Mouse (Mus musculus): ENCODE data around the gene Zcchc12.

Zcchc12 gene

DNA sequence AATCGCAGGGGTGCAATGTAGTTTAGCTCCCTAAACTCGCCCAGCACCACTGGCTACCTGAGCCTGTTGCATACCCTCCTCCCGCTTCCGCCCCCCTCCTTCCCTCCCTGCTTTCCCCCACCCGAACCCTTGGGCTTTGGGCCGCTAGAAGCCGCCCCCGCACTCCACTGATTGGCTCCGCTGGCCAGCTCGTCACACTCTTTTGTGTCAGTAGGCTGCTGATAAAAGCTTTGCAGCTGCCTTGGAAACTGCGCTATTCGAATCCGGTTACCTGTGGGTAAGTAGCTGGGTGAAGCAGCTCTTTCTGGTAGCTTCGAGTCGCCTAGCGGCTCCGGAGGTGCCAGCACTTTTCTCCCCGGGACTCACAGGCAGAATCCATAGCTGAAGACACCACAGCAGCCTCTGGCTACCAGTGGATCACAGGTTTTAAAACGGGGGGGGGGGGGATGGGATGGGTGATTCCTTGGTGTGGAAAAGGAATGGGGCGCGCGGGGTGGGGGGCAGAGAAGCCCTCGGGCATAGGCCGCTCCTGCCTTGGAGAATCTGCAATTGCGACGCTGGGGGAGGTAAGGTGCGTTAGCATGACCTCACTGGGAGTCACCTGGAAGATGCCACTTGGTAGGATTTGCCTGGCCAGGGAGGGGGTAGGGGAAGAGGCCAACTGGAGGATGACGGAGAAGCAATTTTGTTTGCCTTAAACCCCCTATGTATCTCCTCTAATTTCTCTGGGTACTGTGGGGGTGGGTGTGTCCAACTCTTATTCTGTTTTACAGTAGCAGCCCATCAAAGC, at the start of gene Zcchc12:
Gene Zcchc12, plus strand, starts transcription at position 169 of the 790 bp plus-strand sequence.
- DNase-seq = peak; percentile 57 to 73

DNA sequence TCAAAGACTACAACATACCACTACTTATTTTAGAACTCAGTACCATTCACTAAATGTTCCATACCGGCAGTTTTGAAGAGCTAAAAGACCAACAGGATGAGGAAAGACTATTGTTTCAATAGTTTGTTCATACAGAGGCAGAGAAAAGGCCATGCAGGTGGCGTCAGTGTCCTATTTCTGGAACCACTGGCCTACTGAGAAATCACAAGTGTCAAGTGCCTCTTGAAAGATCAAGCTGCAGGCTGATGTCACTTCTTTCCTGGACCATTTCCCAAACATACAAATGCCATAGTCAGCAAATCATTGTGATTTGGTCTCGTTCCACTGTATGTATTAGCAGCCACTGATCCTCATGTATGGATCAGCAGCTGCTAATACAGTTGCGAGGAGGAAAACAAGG, 49.0 kb upstream of the Zcchc12 start:
- DNase-seq = no peak

DNA sequence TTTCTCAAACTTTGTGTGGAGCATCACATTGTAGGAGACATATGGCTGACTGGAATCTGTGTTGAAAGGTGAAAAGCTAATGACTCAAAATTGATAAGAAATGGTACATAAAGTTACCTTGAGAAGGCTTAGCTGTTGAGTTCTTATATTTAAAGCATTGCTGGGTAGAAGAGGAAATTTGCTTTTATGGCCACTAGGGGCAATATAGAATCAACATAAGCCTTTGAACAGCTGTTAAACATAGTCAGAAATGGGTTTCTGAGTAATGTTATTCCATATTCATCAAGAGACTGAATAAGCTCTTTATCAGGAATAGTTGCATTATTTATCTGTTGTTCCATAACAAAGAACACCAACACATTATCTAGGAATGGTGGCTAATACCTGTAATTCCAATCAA, 45.6 kb upstream of the Zcchc12 start:
- no peak for DNase-seq

DNA sequence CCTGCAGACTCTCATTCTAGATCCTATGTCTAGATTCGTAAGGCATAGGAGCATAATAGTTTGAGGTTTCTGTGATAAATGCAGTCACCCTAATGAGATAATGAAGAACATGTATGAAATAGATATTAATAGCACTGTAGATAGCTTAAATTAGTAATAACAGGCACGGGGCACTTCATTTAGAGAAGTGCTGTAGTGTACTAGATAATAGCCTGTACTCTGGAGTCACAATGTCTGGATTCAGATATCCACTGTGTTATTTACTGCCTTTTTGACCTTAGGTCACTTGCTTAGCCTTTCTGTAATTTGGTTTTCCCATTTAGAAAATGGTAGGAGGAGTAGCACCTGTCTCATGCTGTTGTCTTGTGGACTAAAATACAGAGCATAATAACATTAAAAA, 39.0 kb upstream of the Zcchc12 start:
- no peak for DNase-seq

- DNase-seq = no peak
Measured at GRCm38 (mm10) chrX:36161567-36161966, 34.1 kb upstream of the Zcchc12 start.

DNA sequence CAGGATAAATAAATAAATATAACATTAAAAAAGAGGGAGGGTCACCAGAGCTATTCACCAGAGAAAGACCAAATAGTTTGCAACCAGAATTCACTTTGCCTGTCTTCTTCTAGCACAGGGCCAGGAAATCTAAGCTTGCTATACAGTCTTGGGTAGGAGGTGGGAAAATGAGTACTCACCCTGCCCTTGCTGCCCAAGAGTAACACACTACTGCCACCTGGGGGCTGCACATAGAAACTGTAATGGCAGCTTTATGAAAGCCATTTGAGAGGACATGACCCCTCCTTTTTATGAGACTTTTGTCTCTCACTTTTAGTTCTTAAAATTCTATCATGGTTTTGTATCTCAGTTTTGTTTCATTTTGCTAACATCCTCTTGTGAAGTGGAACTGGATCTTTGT, 12.1 kb upstream of the Zcchc12 start:
- DNase-seq = peak; percentile 44 to 47

- no peak for DNase-seq
Measured at GRCm38 (mm10) chrX:36186036-36186435, 9.7 kb upstream of the Zcchc12 start.

- DNase-seq = no peak
Measured at GRCm38 (mm10) chrX:36186443-36186842, 9.3 kb upstream of the Zcchc12 start.

DNA sequence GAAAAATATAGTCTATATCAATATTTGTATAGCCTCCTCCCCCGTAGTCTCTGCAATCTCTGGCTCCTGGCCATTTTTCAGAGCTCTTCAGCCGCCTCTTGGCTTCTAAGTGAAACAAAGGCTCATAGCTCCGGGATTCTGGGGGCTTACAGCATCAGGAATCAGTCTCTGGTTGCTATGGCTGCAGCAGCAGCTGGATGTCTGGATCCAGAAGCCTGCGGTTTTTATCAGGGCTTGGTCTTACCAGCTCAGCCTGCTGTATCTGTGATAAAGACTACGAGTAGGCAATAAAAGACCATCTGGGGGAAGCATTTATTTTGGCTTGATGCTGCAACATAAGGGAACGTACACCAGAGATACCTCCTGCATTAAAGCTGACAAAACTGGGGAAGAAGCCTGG, 1.8 kb upstream of the Zcchc12 start:
- DNase-seq = no peak

DNA sequence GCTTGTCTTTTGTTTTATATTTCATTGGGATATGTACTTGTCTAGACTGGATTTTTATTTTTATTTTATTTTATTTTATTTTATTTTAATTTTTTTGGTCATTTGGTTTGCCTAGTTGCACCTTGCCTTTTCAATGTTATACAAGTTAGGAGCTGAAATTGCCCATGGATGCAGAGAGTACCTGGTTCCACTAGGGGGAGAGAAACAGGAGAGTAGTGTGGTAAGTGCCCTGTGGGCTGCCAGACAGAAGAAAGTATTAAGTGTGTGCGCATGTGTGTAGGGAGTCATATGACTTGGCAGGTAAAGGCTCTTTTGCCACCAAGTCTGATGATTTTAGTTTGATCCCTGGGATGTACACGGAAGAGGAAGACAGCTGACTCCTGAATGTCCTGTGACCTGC, 13.8 kb downstream of the Zcchc12 start:
- DNase-seq = no peak

GRCm38 (mm10) chrX:36211216-36211615, 15.5 kb downstream of the Zcchc12 start:
- no peak for DNase-seq

DNA sequence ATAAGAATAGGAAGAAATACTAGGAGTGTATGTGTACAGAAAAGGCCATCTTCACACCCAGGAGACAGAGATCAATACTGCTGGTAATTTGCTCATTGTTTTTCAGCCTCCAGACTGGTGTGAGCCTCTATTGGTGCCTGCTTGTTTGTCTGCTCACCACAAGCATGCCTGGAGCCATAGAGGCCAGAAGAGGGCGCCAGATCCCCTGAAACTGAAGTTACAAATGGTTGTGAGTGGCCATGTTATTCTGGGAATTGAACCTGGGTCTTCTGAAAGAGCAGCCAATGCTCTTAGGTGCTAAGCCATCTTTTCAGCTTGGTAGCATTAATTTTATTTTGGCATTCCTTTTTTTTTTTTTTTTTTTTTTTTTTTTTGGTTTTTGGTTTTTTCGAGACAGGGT, 25.7 kb downstream of the Zcchc12 start:
- peak; percentile 2 to 13 for DNase-seq

- peak; percentile 64 to 66 for DNase-seq
Measured at GRCm38 (mm10) chrX:36225777-36226176, 30.1 kb downstream of the Zcchc12 start.

GRCm38 (mm10) chrX:36226577-36226976, 30.9 kb downstream of the Zcchc12 start:
- peak; percentile 27 to 36 for DNase-seq

DNA sequence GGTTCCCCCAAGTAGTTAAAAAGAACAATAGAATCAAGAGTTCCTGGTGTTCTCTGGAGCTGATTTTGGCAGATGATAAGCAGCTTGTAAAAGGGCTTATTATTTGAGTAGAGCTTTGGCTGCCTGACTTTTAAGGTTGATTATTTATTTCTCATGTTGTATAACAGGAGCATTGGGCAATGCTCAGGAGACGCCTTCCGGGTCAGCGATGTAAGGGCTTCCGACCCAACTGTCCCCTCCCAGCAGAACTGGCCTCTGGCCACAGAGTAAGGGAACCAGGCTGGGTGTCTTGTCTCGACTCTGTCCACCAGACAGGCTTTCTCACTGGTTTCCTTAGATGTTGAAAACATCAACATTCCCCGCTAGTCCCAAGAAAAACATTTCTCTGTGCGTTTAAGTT, 33.2 kb downstream of the Zcchc12 start:
- no peak for DNase-seq

- DNase-seq = no peak
Measured at GRCm38 (mm10) chrX:36229273-36229672, 33.6 kb downstream of the Zcchc12 start.

GRCm38 (mm10) chrX:36235652-36236051, 39.9 kb downstream of the Zcchc12 start:
- no peak for DNase-seq

Data from thymus, postnatal 36 days (tissue).